Mouse (Mus musculus) erythroblast, embryonic 14.5 days (primary cell): ENCODE data around the gene Vps37b.

Source experiments
- GATA1 ChIP-seq: IDR thresholded peaks from 2 replicates; pipeline ENCODE4 v1.6.1; 2012; ENCODE audit warnings: low read length, inconsistent platforms, mixed read lengths
- TAL1 ChIP-seq: IDR thresholded peaks from 3 replicates; pipeline ENCODE4 v1.6.1; 2012; ENCODE audit warnings: low read length, inconsistent platforms, mixed read lengths

GRCm38 (mm10) chr5:124031068-124031955 is 758 bp downstream of the Vps37b start:
- TF ChIP-seq TAL1 (no peak), GATA1 (no peak)
